Mouse (Mus musculus) brain, embryonic 14.5 days (tissue): ENCODE measurements at regions not wholly inside any gene's neighbourhood (a gene's known extent, or its start where the extent isn't known, plus 50 kb on each side); places are given as distances from the start of the nearest gene placed in this dataset.

Experiments
- CTCF ChIP-seq: fragments of 200-500 bp; IDR thresholded peaks from 2 replicates; pipeline ENCODE4 v1.5.1; 2012; ENCODE audit warnings: inconsistent platforms, mild to moderate bottlenecking, moderate library complexity, borderline replicate concordance; ENCODE audit not compliant: insufficient read depth, insufficient read length; ENCODE audit errors: extremely low read depth
- POLR2A ChIP-seq: fragments of 200-500 bp; IDR thresholded peaks from 2 replicates; pipeline ENCODE4 v1.6.1; 2012; ENCODE audit warnings: mild to moderate bottlenecking, inconsistent platforms, borderline replicate concordance; ENCODE audit not compliant: poor library complexity, insufficient read depth, insufficient read length, severe bottlenecking; ENCODE audit errors: extremely low read depth

DNA sequence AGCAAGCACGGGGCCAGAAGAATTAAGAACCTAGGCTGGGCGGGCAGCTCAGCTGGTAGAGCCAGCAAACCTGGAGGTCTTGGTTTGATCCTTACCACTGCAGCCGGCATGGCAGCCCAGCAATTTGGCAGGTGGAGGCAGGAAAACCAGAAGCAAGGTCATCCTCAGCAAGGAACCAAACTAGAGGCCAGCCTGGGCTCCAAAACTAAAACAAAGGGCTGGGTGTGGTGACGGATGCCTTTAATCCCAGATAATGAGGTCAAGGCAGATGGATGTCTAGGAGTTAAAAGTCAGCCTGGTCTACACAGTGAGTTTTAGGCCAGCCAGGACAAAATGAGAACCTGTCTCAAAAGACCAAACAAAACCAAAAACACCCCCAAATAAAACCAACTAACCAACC, 55.5 kb downstream of the Adm start:
- TF ChIP-seq CTCF (no peak), POLR2A (no peak)
